In genomic region chr8:89245131-89245751, GRCm38 (mm10) we compare ENCODE assay signal across 9 mouse cellular contexts.
DNase-seq lines count a peak whose midpoint lies in the region; ATAC-seq and TF ChIP-seq lines count a peak whose summit lies in the region.
"Had no signal": no experiment of that assay in that cellular context is flagged by ENCODE, and none has a peak within 500 bp of the region (broad histone marks: within the 10 kb centered on the region; RNA-seq: fewer than 3 reads in every experiment).

No protein-coding gene starts in this region.

- TF ChIP-seq EP300 in heart, adult 2 months (IDR thresholded peaks at IDR 0.05; ENCODE audit: insufficient read depth, low read depth, low read length), result no peak

- H3K36me3 ChIP-seq in heart, embryonic 11.5 days (ENCODE audit: control insufficient read depth, insufficient read depth, low read length), result no peaks in the 10 kb centered on the region
- no peaks in the 10 kb centered on the region for H3K36me3 ChIP-seq in heart, adult 2 months (ENCODE audit: control insufficient read depth, insufficient read depth, low read length)
- H3K36me3 ChIP-seq in hindbrain, embryonic 13.5 days, result no peaks in the 10 kb centered on the region
- no peaks in the 10 kb centered on the region for H3K36me3 ChIP-seq in midbrain, embryonic 16.5 days (ENCODE audit: control insufficient read depth, insufficient read depth, low read length)

- no peak overlapping the region for H3K9ac ChIP-seq in heart, embryonic 11.5 days (ENCODE audit: low read depth, low read length)
- H3K9ac ChIP-seq in heart, adult 2 months (ENCODE audit: low read depth, low read length), result no peak overlapping the region
- peak overlapping the region; percentile 53; the same call in 1 of the 2 replicates for H3K9ac ChIP-seq in hindbrain, embryonic 13.5 days
- peak overlapping the region; percentile 62 for H3K9ac ChIP-seq in midbrain, embryonic 16.5 days (ENCODE audit: low read depth, low read length)

- WGBS in heart, embryonic 11.5 days (ENCODE audit: insufficient replicate concordance), result 28% methylated on average over 25 of the region's 25 CpGs
- 27% methylated on average over 25 of the region's 25 CpGs for WGBS in heart, adult 2 months
- WGBS in hindbrain, embryonic 13.5 days, result 13% methylated on average over 25 of the region's 25 CpGs
- WGBS in midbrain, embryonic 16.5 days, result 10% methylated on average over 25 of the region's 25 CpGs

- peak overlapping the region; percentile 23; the same call in 1 of the 2 replicates for H3K4me3 ChIP-seq in heart, embryonic 11.5 days (ENCODE audit: low read depth, low read length)
- H3K4me3 ChIP-seq in heart, adult 2 months, result no peak overlapping the region
- H3K4me3 ChIP-seq in hindbrain, embryonic 13.5 days, result peak overlapping the region; percentile 16
- peak overlapping the region; percentile 6; the same call in 1 of the 2 replicates for H3K4me3 ChIP-seq in midbrain, embryonic 16.5 days (ENCODE audit: low read depth, low read length)

- no peaks in the 10 kb centered on the region; the same call in 1 of the 2 replicates for H3K4me1 ChIP-seq in heart, embryonic 11.5 days (ENCODE audit: control insufficient read depth, insufficient read depth, low read length)
- no peaks in the 10 kb centered on the region for H3K4me1 ChIP-seq in heart, adult 2 months (ENCODE audit: control insufficient read depth, insufficient read depth, low read length)
- H3K4me1 ChIP-seq in hindbrain, embryonic 13.5 days (replicated peaks), result peaks cover 24% of the 10 kb centered on the region
- peaks cover 5% of the 10 kb centered on the region; the same call in 1 of the 2 replicates for H3K4me1 ChIP-seq in midbrain, embryonic 16.5 days (ENCODE audit: control insufficient read depth, insufficient read depth, low read length)

- H3K27ac ChIP-seq in heart, embryonic 11.5 days (ENCODE audit: low read depth, low read length), result no peak overlapping the region
- no peak overlapping the region for H3K27ac ChIP-seq in heart, adult 2 months
- no peak overlapping the region for H3K27ac ChIP-seq in hindbrain, embryonic 13.5 days
- H3K27ac ChIP-seq in midbrain, embryonic 16.5 days (ENCODE audit: low read length), result no peak overlapping the region

- no peak for TF ChIP-seq CTCF in heart, adult 2 months (IDR thresholded peaks at IDR 0.05)

- DNase-seq in heart, adult 2 months, result no peak
- peak; percentile 64 for DNase-seq in embryo, embryonic 10 days (ENCODE audit: low spot score)
- no peak for DNase-seq in liver
- DNase-seq: adrenal gland, postnatal 10 days had no signal

- no peak for TF ChIP-seq POLR2A in heart, adult 2 months (IDR thresholded peaks at IDR 0.05; ENCODE audit: insufficient read depth, low read depth, low read length)

- ATAC-seq in heart, embryonic 11.5 days (replicated peaks; ENCODE audit: insufficient number of reproducible peaks, low FRiP score, low TSS enrichment), result no peak
- no peak for ATAC-seq in hindbrain, embryonic 13.5 days (ENCODE audit: low FRiP score)
- no peak; the same call in 1 of the 2 replicates for ATAC-seq in midbrain, embryonic 16.5 days
- ATAC-seq in megakaryocyte progenitor cell, adult 5-6 weeks (replicated peaks; ENCODE audit: poor library complexity), result no peak
- ATAC-seq in granulocyte monocyte progenitor cell, adult 5-6 weeks (replicated peaks; ENCODE audit: poor library complexity, severe bottlenecking), result no peak

- intact Hi-C loops in heart, adult 2 months (cut with DNase I), result no loop called here

- no peaks in the 10 kb centered on the region for H3K9me3 ChIP-seq in heart, embryonic 11.5 days (replicated peaks; ENCODE audit: control insufficient read depth, low read length)
- no peaks in the 10 kb centered on the region for H3K9me3 ChIP-seq in hindbrain, embryonic 13.5 days
- H3K9me3 ChIP-seq in midbrain, embryonic 16.5 days (replicated peaks; ENCODE audit: control insufficient read depth, low read length, poor library complexity, severe bottlenecking), result no peaks in the 10 kb centered on the region

- H3K79me2 ChIP-seq in heart, adult 2 months (replicated peaks; ENCODE audit: control insufficient read depth, insufficient read depth, low read length), result no peaks in the 10 kb centered on the region

- 0 out of 2 replicates have a peak, but pooled peaks cover 5% of the 10 kb centered on the region for H3K27me3 ChIP-seq in heart, embryonic 11.5 days (ENCODE audit: control insufficient read depth, insufficient read depth, low read length)
- peaks cover 2% of the 10 kb centered on the region for H3K27me3 ChIP-seq in heart, adult 2 months (ENCODE audit: control insufficient read depth, insufficient read depth, low read length)
- H3K27me3 ChIP-seq in hindbrain, embryonic 13.5 days, result peaks cover 69% of the 10 kb centered on the region
- peaks cover 9% of the 10 kb centered on the region; the same call in 1 of the 2 replicates for H3K27me3 ChIP-seq in midbrain, embryonic 16.5 days (ENCODE audit: control insufficient read depth, insufficient read depth, low read depth, low read length)

- H3K4me2 ChIP-seq in heart, embryonic 11.5 days, result peak overlapping the region; percentile 56
- peak overlapping the region; percentile 46 for H3K4me2 ChIP-seq in hindbrain, embryonic 13.5 days
- peak overlapping the region; percentile 44 for H3K4me2 ChIP-seq in midbrain, embryonic 16.5 days (ENCODE audit: low read length)

Comparison
In these comparisons a context has a peak if more than half of its experiments do, and no peak if none do; other contexts are left out.
1. H3K9ac ChIP-seq: peak in hindbrain, embryonic 13.5 days (single experiment) and midbrain, embryonic 16.5 days (single experiment); none in heart, embryonic 11.5 days (single experiment) and heart, adult 2 months (single experiment).
2. Peak in every context shown above with its lines, with median percentiles within 50 percentile points of each other: H3K4me2 ChIP-seq.